Mouse (Mus musculus) embryonic fibroblast, embryonic 13.5 days (primary cell): ENCODE measurements at regions not wholly inside any gene's neighbourhood (a gene's known extent, or its start where the extent isn't known, plus 50 kb on each side); places are given as distances from the start of the nearest gene placed in this dataset.

Source experiments
- CTCF ChIP-seq: IDR thresholded peaks from 2 replicates; pipeline ENCODE4 v1.5.1; 2011; ENCODE audit warnings: mild to moderate bottlenecking, control low read depth, low read length, moderate library complexity, borderline replicate concordance; ENCODE audit not compliant: insufficient read depth
- POLR2A ChIP-seq: IDR thresholded peaks from 2 replicates; pipeline ENCODE4 v1.6.1; 2011; ENCODE audit warnings: low read depth, mild to moderate bottlenecking, control low read depth, low read length, moderate library complexity

GRCm38 (mm10) chr11:63282541-63282940 lies 153.8 kb downstream of the Pmp22 start:
- TF ChIP-seq CTCF, result no peak
- TF ChIP-seq POLR2A, result no peak
